8 mouse cellular contexts compared by ENCODE assay signal in the genomic region with DNA sequence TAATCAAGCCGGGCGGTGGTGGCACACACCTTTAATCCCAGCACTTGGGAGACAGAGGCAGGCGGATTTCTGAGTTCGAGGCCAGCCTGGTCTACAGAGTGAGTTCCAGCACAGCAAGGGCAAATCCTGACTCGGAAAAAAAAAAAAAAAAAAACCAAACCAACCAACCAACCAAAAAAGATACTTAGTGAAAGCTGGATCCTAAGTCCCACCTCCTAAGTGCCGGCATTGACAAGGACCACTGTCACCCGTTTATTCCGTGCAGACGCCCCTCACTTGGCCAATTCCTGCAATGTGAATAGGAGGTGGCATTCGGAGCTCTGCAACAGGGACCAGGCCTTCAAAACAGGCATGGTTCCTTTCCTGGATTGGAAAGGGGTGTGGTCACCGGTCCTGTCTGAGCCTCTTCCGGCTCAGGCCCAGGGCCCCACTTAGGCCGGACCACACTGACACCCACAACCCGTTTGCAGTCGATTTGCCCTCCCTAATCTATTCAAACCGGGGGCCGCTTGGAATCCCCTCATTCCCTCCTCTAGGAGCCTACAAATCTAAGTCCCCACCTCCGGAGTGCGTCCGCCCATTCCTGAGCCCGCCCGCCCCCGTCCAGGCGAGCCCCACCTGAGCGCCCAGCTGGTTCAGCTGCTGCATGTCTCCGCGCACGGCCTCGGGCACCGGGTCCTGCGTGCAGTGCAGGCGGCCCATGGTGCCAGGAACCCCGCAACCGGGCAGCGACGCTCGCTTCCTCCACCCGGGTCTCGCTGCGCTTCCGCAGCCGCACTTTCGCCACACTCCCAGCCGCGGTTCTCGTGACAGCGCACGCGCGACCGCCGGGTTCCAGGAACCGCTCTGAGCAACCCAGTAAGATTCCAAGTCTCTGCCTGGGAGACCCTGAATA. TPM values are rescaled to one million over a fixed set of nuclear protein-coding genes. Genes with fewer than 3 reads are reported as not detected.
A peak's percentile ranks its signal among the peaks of the same experiment; 100 is the strongest.
DNase-seq lines count a peak whose midpoint lies in the region; ATAC-seq and TF ChIP-seq lines count a peak whose summit lies in the region.

A gene (minus strand): TSS at position 806 of the 895 bp plus-strand sequence.

- H3K36me3 ChIP-seq in embryonic facial prominence, embryonic 13.5 days = peaks cover 23% of the 10 kb centered on the region
- H3K36me3 ChIP-seq in heart, adult 2 months (ENCODE audit: control insufficient read depth, insufficient read depth, low read length) = peaks cover 2% of the 10 kb centered on the region
- H3K36me3 ChIP-seq in limb, embryonic 12.5 days = peaks cover 21% of the 10 kb centered on the region
- peaks cover 17% of the 10 kb centered on the region for H3K36me3 ChIP-seq in midbrain, embryonic 14.5 days (ENCODE audit: control insufficient read depth, insufficient read depth, low read length)

- peak within 1 kb of the TSS; percentile 90 for H3K9ac ChIP-seq in embryonic facial prominence, embryonic 13.5 days
- H3K9ac ChIP-seq in heart, adult 2 months (ENCODE audit: low read depth, low read length) = peak within 1 kb of the TSS; percentile 98
- peak within 1 kb of the TSS; percentile 89 for H3K9ac ChIP-seq in limb, embryonic 12.5 days (replicated peaks)
- H3K9ac ChIP-seq in midbrain, embryonic 14.5 days (replicated peaks; ENCODE audit: low read length) = peak within 1 kb of the TSS; percentile 95

- H3K9me3 ChIP-seq in embryonic facial prominence, embryonic 13.5 days = no peaks in the 10 kb centered on the region
- no peaks in the 10 kb centered on the region for H3K9me3 ChIP-seq in limb, embryonic 12.5 days
- H3K9me3 ChIP-seq in midbrain, embryonic 14.5 days (ENCODE audit: control insufficient read depth, low read length) = no peaks in the 10 kb centered on the region

- peak; percentile 62; the same call in 1 of the 2 replicates for TF ChIP-seq POLR2A in heart, adult 2 months (IDR thresholded peaks at IDR 0.05; ENCODE audit: insufficient read depth, low read depth, low read length)

- intact Hi-C loops in heart, adult 2 months (cut with DNase I) = loop anchor here (1.0 kb wide), 1 partner anchor 17 kb away; a partner anchor contains a TSS

- no peaks in the 10 kb centered on the region; the same call in 1 of the 2 replicates for H3K79me2 ChIP-seq in heart, adult 2 months (replicated peaks; ENCODE audit: control insufficient read depth, insufficient read depth, low read length)

- H3K4me3 ChIP-seq in embryonic facial prominence, embryonic 13.5 days = peak within 1 kb of the TSS; percentile 77
- H3K4me3 ChIP-seq in heart, adult 2 months = peak within 1 kb of the TSS; percentile 99
- H3K4me3 ChIP-seq in limb, embryonic 12.5 days (replicated peaks) = peak within 1 kb of the TSS; percentile 91
- peak within 1 kb of the TSS; percentile 85 for H3K4me3 ChIP-seq in midbrain, embryonic 14.5 days (replicated peaks; ENCODE audit: low read depth, low read length)

- TF ChIP-seq EP300 in heart, adult 2 months (IDR thresholded peaks at IDR 0.05; ENCODE audit: insufficient read depth, low read depth, low read length) = peak; percentile 38; the same call in 1 of the 2 replicates

- TF ChIP-seq CTCF in heart, adult 2 months (IDR thresholded peaks at IDR 0.05) = no peak

- peak; percentile 82; the same call in 1 of the 2 replicates for ATAC-seq in embryonic facial prominence, embryonic 13.5 days (ENCODE audit: insufficient number of reproducible peaks, insufficient read depth, low FRiP score, low TSS enrichment, low read depth)
- peak; percentile 78 for ATAC-seq in limb, embryonic 12.5 days (ENCODE audit: insufficient number of reproducible peaks, insufficient read depth, low FRiP score, low TSS enrichment, low read depth)
- peak; percentile 85 for ATAC-seq in midbrain, embryonic 14.5 days (ENCODE audit: low FRiP score, low TSS enrichment)

- no peaks in the 10 kb centered on the region for H3K27me3 ChIP-seq in embryonic facial prominence, embryonic 13.5 days
- no peaks in the 10 kb centered on the region for H3K27me3 ChIP-seq in heart, adult 2 months (ENCODE audit: control insufficient read depth, insufficient read depth, low read length)
- no peaks in the 10 kb centered on the region for H3K27me3 ChIP-seq in limb, embryonic 12.5 days
- no peaks in the 10 kb centered on the region for H3K27me3 ChIP-seq in midbrain, embryonic 14.5 days (ENCODE audit: control insufficient read depth, insufficient read depth, low read length)

- H3K4me2 ChIP-seq in embryonic facial prominence, embryonic 13.5 days = peak within 1 kb of the TSS; percentile 74
- peak within 1 kb of the TSS; percentile 69 for H3K4me2 ChIP-seq in limb, embryonic 12.5 days
- H3K4me2 ChIP-seq in midbrain, embryonic 14.5 days (ENCODE audit: low read length) = peak within 1 kb of the TSS; percentile 69

- WGBS in embryonic facial prominence, embryonic 13.5 days = 5% methylated on average over 53 of the region's 53 CpGs
- 3% methylated on average over 53 of the region's 53 CpGs for WGBS in heart, adult 2 months
- 5% methylated on average over 53 of the region's 53 CpGs for WGBS in limb, embryonic 12.5 days
- 4% methylated on average over 53 of the region's 53 CpGs for WGBS in midbrain, embryonic 14.5 days

- H3K4me1 ChIP-seq in embryonic facial prominence, embryonic 13.5 days = peaks cover 16% of the 10 kb centered on the region
- H3K4me1 ChIP-seq in heart, adult 2 months (ENCODE audit: control insufficient read depth, insufficient read depth, low read length) = no peaks in the 10 kb centered on the region; the same call in 1 of the 2 replicates
- H3K4me1 ChIP-seq in limb, embryonic 12.5 days (replicated peaks) = peaks cover 11% of the 10 kb centered on the region
- H3K4me1 ChIP-seq in midbrain, embryonic 14.5 days (ENCODE audit: control insufficient read depth, insufficient read depth, low read length) = peaks cover 16% of the 10 kb centered on the region

- H3K27ac ChIP-seq in embryonic facial prominence, embryonic 13.5 days = peak within 1 kb of the TSS; percentile 92
- peak within 1 kb of the TSS; percentile 88 for H3K27ac ChIP-seq in heart, adult 2 months
- H3K27ac ChIP-seq in limb, embryonic 12.5 days = peak within 1 kb of the TSS; percentile 93
- H3K27ac ChIP-seq in midbrain, embryonic 14.5 days (replicated peaks; ENCODE audit: low read depth, low read length) = peak within 1 kb of the TSS; percentile 92

- DNase-seq in 3134 (ENCODE audit: extremely low read depth, insufficient read length, low spot score) = peak; percentile 84
- DNase-seq in adrenal gland, postnatal 36 days = peak; percentile 94
- peak; percentile 91 to 96 for DNase-seq in heart, adult 2 months
- DNase-seq in kidney, adult 8-10 months = peak; percentile 73 to 86
- peak; percentile 94 for DNase-seq in midbrain, embryonic 14.5 days
- peak; percentile 75 for DNase-seq in spleen, adult 12 weeks (ENCODE audit: low spot score)

RNA-seq across cellular contexts. Expression of the gene that starts here (rescaled TPM):
- 10 to 100 TPM; 36.6 to 44.7 TPM for total RNA-seq in adrenal gland, postnatal 36 days (2021)
- polyA plus RNA-seq in embryonic facial prominence, embryonic 13.5 days (2015; fragmentation: Nextera tagmentation; extraction: Ambion mirVana) = 74.6 and 82.1 TPM in 2 replicates
- 10 to 100 TPM; 12.3 to 13.2 TPM for total RNA-seq in heart, adult 2 months (2021)
- polyA plus RNA-seq in heart, adult 2 months (2012; rRNA removed) = 11.2 and 12.4 TPM in 2 replicates
- 70.3 and 71.3 TPM in 2 replicates for polyA plus RNA-seq in limb, embryonic 12.5 days (2016; fragmentation: Nextera tagmentation; extraction: Ambion mirVana)
- polyA plus RNA-seq in midbrain, embryonic 14.5 days (2014; fragmentation: Nextera tagmentation; extraction: Ambion mirVana) = 76.0 and 92.8 TPM in 2 replicates

Comparison
In these comparisons a context has a peak if more than half of its experiments do, and no peak if none do; other contexts are left out.
1. Peak in every context shown above with its lines: DNase-seq, ATAC-seq, H3K4me3 ChIP-seq and H3K27ac ChIP-seq.